Mouse (Mus musculus): ENCODE data around the gene Hnrnph2.
A peak's percentile ranks its signal among the peaks of the same experiment; 100 is the strongest.

The Hnrnph2 gene

DNA sequence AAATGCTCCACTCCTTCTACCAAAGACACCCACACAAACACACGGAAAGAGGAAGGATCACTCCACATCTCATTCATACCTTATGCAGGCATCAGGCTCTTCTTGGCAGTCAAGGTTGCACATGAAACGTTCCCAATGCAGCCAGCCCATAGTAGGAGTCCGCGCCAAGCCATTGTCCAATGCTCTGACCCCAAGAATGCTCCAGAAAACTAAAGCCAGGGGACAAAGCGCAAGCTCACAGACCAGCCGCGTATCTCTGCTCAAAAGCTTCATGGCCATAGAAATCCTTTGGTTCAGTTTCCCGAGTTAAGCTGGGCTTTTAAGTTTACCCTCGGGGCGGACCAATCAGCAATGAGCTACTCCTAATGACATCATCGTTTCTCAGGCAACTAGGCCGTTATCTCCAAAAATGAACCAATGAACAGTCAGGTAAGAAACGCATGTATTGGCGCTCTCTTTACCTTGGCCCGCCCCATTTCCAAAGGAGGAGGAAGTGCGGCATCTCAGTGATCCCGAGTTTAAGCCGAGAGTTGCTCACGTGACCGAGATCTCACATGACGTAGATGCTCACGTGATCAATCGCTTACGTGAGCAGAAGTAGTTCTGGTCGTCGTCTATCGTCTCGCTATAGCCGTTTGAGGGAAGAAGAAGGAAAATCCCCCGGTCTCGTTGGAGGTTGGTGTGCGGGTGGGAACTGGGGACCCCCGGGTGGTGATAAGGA is at the start of gene Hnrnph2, which contains the start of gene Gla:
Gene Hnrnph2, plus strand, starts transcription at position 521 of the 721 bp plus-strand sequence.
Gene Gla, minus strand, starts transcription at position 467 of the 721 bp plus-strand sequence.
- peak; percentile 93 to 96 for DNase-seq (ENCODE audit: low spot score in 2 of 2)

DNA sequence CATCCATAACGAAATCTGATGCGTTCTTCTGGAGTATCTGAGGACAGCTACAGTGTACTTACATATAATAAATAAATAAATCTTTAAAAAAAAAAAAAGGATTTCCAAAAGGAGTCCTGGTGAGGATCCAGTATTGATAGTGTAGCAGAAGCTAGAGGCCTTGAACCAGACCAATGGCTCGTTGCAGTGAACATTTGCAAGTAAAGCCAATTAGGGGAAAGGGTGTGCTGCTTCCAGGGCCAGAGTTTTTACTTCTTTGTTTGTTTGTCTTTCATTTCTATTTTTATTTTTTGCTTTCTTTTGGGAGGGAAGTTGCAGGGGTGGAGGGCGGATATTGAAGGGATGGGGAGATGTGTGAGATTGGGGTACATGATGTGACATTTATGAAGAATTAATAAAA is 47.7 kb upstream of the Hnrnph2 start:
- no peak for DNase-seq (ENCODE audit: low spot score in 2 of 2)

- no peak for DNase-seq (ENCODE audit: low spot score in 2 of 2)
These were observed 46.6 kb upstream of the Hnrnph2 start for GRCm38 (mm10) chrX:134554425-134554824.

GRCm38 (mm10) chrX:134564326-134564725 is 36.7 kb upstream of the Hnrnph2 start:
- DNase-seq (ENCODE audit: low spot score in 2 of 2): no peak

- no peak for DNase-seq (ENCODE audit: low spot score in 2 of 2)
These were observed 34.3 kb upstream of the Hnrnph2 start for GRCm38 (mm10) chrX:134566536-134567222.

DNA sequence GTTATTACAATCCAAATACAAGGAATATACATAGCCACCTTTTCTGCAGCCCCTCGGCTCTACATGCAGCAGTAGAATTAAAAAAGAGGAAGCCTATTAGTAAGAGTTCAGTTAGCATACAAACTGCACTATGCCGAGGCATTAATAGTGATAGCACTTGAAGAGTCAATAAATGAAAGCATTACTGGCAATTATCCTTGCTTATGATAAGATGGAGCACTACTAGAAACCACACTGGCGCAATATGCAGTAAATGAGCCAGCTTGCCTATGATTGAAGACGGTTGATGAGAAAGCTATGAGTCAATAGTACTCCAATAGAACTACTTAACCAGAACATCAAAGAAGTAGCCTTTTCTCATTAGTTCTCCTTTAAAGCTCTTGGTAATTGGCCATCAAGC is 23.1 kb upstream of the Hnrnph2 start:
- no peak for DNase-seq (ENCODE audit: low spot score in 2 of 2)

DNA sequence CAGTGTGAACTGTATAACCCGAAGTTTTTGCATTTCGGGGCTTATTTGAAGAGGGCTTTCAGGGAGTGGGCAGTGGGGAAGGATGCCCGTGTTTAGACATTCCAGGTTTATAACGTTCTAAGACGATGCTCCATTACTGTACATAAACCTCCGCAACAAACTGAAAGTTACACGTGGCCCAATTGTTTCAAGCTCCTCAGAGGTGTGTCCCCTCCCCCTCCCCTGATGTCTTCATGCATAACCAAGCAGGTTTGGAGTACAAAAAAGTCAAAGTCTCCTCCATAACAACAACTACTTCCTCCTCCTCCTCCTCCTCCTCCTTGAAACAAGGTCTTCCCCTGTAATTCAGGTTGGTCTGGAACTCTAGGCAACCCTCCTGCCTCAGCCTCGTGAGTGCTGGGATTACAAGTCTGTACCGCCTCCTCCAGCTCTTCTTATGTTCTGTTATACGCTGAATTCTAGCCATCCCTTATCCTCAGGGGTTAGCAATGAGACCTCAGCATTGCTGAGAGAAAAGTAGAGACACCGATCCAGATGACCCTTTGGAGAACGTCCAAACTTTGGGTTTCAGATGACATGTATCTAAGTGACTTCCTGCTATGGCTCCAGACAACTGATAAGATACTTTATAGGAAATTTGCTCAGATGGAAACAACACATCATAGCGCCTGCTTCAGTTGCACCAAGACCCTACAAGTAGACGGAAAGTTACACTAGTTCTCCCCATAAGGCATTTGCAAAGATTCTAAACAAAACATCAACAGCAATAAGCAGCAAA is 20.3 kb upstream of the Hnrnph2 start:
- no peak for DNase-seq (ENCODE audit: low spot score in 2 of 2)

GRCm38 (mm10) chrX:134582270-134582669 is 18.7 kb upstream of the Hnrnph2 start:
- no peak for DNase-seq (ENCODE audit: low spot score in 2 of 2)

DNA sequence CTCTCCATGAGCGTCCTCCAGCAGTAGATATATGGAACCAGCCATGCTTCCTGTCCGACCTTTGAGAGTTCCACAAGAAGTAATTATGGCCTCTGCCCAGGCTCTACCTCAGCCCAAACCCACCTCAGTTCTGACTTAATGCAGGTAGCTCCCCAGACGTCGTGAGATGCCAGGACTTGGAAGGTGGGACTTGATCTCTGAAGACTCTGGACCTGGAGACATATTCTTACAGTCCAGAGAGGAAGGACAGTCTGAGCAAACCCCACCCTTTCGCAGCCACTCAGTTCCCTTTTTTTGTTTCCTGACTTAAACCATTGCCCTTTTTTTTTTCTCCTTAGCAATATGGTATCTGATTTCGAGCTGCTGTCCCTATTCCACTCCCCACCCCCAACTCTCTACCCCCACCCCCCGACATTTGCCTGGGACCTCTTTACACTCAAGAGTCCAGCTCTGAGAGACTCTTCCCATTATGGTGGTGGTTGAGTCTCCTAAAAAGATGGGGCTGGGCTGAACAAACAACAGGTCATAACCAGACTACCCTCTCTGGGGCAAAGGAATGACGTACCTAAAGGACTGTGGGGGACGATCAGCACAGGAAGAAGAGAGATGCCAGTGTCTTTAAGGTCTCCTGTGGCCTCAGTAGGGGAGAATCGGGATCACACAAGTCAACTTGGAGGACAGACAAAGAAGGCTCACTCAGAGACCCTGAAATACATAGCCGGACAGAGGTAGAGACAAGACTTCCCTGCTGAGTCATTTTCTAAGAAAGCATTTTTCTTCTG is 17.9 kb upstream of the Hnrnph2 start, which contains the start of gene Btk:
Gene Btk, minus strand, starts transcription at position 683 of the 782 bp plus-strand sequence.
- DNase-seq (ENCODE audit: low spot score in 2 of 2): no peak

DNA sequence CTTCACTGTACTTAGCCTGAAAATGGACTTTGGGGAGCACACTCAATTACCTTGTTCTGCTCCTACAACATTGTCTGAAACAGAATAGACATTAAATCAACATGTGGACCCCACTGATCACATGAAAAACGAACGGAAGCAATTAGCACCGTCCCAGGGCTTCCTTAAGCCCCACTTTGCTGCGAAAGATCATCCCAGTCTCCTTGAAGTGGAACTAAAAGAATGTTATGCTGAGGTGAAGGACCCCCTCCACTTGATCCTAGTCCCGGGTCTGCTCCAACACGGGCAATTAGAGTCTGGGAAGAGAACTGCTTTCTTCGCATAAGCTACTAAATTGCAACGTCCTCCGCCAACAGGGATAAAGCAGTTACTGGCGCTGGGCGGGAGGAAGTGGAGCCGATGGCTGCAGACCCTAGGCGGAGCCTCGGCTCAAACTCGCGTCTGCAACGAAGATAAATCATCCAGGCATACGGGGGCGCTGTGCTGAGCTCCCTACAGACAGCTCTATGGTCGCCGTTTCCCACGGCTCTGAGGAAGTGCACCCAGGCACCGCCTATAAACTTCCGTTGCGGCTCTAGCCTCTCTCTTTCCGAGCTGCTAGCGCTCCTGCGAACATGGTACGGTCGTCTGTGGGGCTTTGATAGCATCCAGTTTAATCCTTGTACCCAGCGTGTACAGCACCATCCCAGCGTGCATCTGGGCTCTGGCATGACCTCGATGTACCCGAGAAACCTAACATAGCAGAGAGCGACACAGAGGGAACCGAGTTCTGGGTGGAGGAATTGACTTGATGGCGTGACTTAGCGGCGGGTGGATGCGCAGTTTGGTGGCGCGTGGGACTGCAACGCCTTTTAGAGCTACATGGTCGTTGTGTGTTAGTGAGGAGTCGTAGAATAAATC is 15.6 kb upstream of the Hnrnph2 start, which contains the start of gene Rpl36a:
Gene Rpl36a, plus strand, starts transcription at position 552 of the 900 bp plus-strand sequence.
- DNase-seq (ENCODE audit: low spot score in 2 of 2): peak; percentile 84 to 89

DNA sequence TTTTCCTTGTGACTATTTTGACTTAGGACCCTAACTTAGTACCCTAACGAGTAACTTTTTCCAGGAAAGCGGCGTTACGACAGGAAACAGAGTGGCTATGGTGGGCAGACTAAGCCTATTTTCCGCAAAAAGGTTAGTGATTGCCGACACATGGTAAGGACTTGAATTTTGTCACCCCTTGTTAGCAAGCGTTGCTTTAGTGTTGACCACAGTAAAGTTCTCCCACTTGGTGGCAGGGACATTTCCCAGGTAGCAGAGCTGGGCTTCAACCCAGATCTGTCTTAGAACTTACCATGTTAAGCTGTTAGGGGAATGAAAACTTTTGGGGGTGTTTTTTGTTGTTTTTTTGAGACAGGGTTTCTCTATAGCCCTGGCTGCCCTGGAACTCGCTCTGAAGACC is 14.5 kb upstream of the Hnrnph2 start:
- no peak for DNase-seq (ENCODE audit: low spot score in 2 of 2)

- DNase-seq (ENCODE audit: low spot score in 2 of 2): no peak
These were observed 12.7 kb upstream of the Hnrnph2 start for GRCm38 (mm10) chrX:134588261-134588660.

DNA sequence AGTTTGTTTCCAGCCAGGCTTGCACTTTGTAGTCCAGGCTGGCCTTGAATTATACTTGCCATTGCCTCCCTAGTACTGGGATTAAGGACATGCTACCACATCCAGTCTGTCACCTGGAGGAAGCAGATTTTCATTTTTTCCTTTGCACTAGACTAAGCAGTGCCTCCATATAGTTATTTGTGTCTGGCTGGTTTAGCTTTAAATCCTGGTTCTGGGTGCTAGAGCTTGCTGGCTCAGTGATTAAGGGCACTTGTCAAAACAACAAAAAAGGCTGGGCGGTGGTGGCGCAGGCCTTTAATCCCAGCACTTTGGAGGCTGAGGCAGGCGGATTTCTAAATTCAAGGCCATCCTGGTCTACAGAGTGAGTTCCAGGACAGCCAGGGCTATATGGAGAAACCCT is 12.0 kb upstream of the Hnrnph2 start:
- DNase-seq (ENCODE audit: low spot score in 2 of 2): no peak

GRCm38 (mm10) chrX:134589836-134590235 is 11.1 kb upstream of the Hnrnph2 start:
- no peak for DNase-seq (ENCODE audit: low spot score in 2 of 2)

DNA sequence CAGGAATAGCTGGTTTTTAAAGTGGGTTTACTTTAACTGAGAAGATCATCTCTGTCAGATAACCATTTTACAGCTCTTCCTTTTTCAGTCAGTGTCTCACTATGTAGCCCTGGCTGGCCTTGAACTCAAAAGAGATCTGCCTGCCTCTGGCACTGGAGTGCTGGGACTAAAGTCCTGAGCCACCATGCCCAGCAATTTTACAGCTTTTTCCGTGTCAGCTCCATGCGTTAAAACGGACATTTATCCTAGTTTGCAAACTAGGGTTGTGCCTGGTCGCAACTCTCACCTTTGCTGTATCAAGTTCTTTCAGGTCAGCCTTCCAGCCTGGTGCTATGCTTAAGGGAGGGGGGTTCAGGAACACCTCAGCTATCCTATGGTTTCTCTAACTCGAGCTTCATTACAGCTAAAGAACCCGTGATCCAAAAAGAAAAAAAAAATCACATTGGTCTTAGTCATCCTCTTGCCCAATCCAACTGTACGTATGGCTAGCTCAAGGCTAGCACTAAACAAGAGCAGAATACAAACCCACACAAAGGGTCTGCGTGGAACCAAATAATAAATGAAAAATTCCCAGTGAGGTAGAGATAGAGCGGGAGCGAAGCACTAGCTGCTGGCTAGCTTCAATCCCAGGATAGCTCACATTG is 935 bp upstream of the Hnrnph2 start:
- no peak for DNase-seq (ENCODE audit: low spot score in 2 of 2)

GRCm38 (mm10) chrX:134601380-134602120 is 571 bp downstream of the Hnrnph2 start:
- DNase-seq (ENCODE audit: low spot score in 2 of 2): no peak

GRCm38 (mm10) chrX:134609472-134609871 is 8.5 kb downstream of the Hnrnph2 start:
- DNase-seq (ENCODE audit: low spot score in 2 of 2): peak in 1 of 2 experiments; percentile 6

DNA sequence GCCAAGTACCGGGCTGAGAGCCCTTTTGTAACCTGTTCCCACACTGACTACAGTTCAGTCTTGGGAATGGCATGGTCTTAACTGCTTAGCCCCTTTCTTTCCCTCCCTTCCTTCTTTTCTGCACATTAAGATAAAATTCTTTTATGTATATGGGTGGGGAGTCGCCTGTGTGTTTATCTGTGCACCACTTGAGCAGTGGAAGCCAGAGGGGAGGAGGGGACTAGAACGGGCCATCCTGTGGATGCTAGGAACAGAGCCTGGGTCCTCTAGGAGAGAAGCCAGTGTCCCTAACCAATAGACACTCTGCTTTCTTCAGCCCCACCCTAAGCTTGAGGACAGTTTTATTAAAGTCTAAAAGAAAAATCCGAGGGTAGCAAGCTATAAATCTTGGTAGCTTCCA is 10.0 kb downstream of the Hnrnph2 start:
- no peak for DNase-seq (ENCODE audit: low spot score in 2 of 2)

DNA sequence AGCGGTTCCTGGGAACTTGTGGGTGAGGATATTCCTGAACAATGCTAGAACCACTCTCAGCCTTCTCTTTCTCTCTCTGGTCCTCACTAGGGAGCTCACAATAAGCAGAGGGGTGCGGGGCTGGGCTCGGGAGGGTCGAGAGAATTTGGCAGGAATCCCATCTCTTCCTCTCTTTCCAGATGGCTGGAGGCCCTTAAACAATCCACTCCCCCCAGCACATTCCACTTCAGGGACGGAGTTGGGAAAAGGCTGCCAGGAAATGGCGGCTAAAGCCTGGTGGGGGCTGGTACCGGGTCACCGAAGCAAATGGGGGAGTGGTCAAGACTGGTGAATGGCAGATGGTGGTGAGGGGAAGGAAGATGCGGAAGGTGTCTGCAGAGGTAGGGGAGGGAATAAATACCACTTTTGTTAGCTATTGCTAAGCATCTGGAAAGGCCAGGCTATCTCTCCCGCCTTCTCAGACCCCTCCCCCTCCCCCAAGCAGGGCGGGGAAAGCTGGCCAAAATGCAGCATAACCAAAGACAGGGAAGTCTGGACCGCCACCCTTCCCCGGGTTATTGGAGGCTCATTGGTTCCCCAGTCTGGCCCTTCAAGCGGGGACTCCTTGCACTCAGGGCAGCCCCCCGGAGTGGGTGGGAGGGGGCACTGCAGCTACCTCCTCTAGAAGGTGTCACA is 11.4 kb downstream of the Hnrnph2 start:
- DNase-seq (ENCODE audit: low spot score in 2 of 2): peak; percentile 46 to 54

All from heart, adult 9 months (tissue).